Mouse (Mus musculus) forebrain, embryonic 14.5 days (tissue): ENCODE results near the gene Fry. TPM values are rescaled to one million over a fixed set of nuclear protein-coding genes. Genes with fewer than 3 reads are reported as not detected.
A peak's percentile ranks its signal among the peaks of the same experiment; 100 is the strongest.

Source experiments
- ATAC-seq: fragments of 200-750 bp; cut with Nextera tagmentation; 2 replicates; pipeline ENCODE4 v1.8.0; 2017; ENCODE audit warnings: mild to moderate bottlenecking, moderate library complexity
- DNase-seq: peaks from one replicate; pipeline ENCODE4 v3.0.0-alpha.2; 2015; ENCODE audit warnings: low spot score
- H3K27ac ChIP-seq: fragments of 300-500 bp; sonication (generic); 2 replicates; pipeline ENCODE4 v1.5.1; 2014; ENCODE audit warnings: low read depth, mild to moderate bottlenecking, control low read depth, low read length, moderate library complexity
- H3K27me3 ChIP-seq: fragments of 300-500 bp; sonication (generic); replicated peaks from 2 replicates; pipeline ENCODE4 v1.6.1; 2014; ENCODE audit warnings: low read length, control low read depth, mixed read lengths; ENCODE audit not compliant: control insufficient read depth, insufficient read depth
- H3K36me3 ChIP-seq: fragments of 300-500 bp; sonication (generic); 2 replicates; pipeline ENCODE4 v1.6.1; 2014; ENCODE audit warnings: low read length, control low read depth; ENCODE audit not compliant: control insufficient read depth, insufficient read depth
- H3K4me1 ChIP-seq: fragments of 300-500 bp; sonication (generic); 2 replicates; pipeline ENCODE4 v1.6.1; 2014; ENCODE audit warnings: antibody characterized with exemption, low read length, control low read depth; ENCODE audit not compliant: control insufficient read depth, insufficient read depth
- H3K4me2 ChIP-seq: fragments of 300-500 bp; sonication (generic); 2 replicates; pipeline ENCODE4 v1.6.1; 2014; ENCODE audit warnings: mild to moderate bottlenecking, control low read depth, low read length
- H3K4me3 ChIP-seq: fragments of 300-500 bp; sonication (generic); 2 replicates; pipeline ENCODE4 v1.5.1; 2014; ENCODE audit warnings: low read depth, low read length, control low read depth
- H3K9ac ChIP-seq: fragments of 300-500 bp; sonication (generic); 2 replicates; pipeline ENCODE4 v1.6.1; 2014; ENCODE audit warnings: mild to moderate bottlenecking, low read length, control low read depth, moderate library complexity
- H3K9me3 ChIP-seq: fragments of 300-500 bp; sonication (generic); replicated peaks from 2 replicates; pipeline ENCODE4 v1.6.1; 2016; ENCODE audit warnings: low read length, control low read depth, mixed read lengths; ENCODE audit not compliant: control insufficient read depth
- WGBS: fragments of 180-500 bp; shearing (Covaris S2); extraction: QIAGEN DNeasy Blood & Tissue Kit; methylation state at CpG from one replicate; pipeline ENCODE4 v1.1.7; 2014; 5-methylcytosine and 5-hydroxymethylcytosine counted together
- polyA plus RNA-seq: library from polyadenylated mRNA; unstranded; fragments of >200 nt; fragmentation: Nextera tagmentation; extraction: Ambion mirVana; gene quantifications from 2 replicates; pipeline ENCODE4 v1.2.1, GENCODE M21; 2014

Fry gene
- polyA plus RNA-seq, 1 experiment from 2014 or later, result 27.4 TPM

DNA sequence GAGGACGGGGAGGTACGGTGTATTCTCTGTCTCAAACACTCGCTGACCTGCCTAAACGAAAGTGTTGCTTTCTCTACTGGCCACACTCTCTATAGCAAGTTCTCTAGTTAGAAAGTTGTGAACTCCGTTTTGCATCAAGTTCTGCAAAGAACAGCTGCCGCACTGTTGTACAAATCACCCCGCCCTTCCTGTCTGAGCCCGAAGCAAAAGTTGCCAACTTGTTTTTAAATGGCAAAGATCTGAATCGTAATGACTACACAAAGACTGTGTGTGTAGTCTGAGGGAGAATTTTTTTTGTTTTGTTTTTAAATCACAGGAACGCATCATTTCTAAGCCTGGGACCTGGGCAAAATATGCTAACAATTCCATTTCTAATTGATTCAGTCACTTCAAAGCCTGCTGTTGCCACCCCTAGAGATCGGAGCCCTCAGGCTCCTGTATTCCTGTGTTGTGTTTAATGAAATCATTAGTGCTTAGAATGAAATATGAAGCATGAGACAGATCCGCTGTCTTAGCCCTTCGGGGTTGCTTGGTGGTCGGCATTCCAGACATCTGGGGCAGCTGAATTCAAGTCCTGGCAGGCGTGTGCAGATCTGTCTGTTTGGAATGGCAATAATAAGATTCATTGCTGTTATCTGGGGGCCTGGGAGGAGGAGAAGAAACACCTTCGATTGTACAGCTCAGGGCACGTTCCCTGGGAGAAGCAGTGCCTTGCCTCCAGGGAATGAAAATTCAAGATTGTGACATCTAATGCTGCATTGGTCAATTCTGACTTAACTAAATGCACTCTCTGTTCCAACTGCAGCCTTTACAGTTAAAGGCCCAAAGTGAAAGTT lies 339.7 kb downstream of the Fry start:
- Histone ChIP-seq H3K4me1 (no peaks in the 10 kb centered on the region), H3K27ac (no peak overlapping the region), H3K27me3 (no peaks in the 10 kb centered on the region), H3K4me2 (no peak overlapping the region), H3K36me3 (peaks cover 49% of the 10 kb centered on the region), H3K9me3 (peaks cover 3% of the 10 kb centered on the region; the same call in 1 of the 2 replicates), H3K4me3 (no peak overlapping the region), H3K9ac (no peak overlapping the region)
- DNase-seq (no peak), ATAC-seq (no peak)
- WGBS, result 67% methylated on average over 17 of the region's 17 CpGs

DNA sequence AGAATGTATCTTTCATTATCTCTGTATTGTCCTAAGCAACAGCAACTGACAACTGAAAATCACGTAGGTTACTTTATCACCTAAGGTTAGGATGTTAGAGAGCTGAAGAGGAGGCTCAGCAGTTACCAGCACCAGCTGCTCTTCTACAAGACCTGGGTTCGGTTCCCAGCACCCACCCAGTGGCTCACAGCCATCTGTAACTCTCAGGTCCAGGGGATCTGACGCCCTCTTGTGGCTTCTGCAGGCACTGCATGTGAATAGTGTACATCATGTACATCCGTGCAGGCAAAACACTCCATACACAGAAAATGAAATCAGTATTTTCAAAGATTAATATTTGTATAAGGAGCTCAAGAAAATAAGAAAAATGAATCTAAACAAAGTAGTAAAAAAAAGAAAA lies 341.4 kb downstream of the Fry start:
- ATAC-seq, result no peak
- H3K4me1 ChIP-seq, result no peaks in the 10 kb centered on the region
- H3K4me3 ChIP-seq, result no peak overlapping the region
- no peak overlapping the region for H3K4me2 ChIP-seq
- no peak overlapping the region for H3K9ac ChIP-seq
- H3K9me3 ChIP-seq, result 0 out of 2 replicates have a peak, but pooled peaks cover 3% of the 10 kb centered on the region
- DNase-seq, result no peak
- H3K27me3 ChIP-seq, result no peaks in the 10 kb centered on the region
- H3K27ac ChIP-seq, result no peak overlapping the region
- 77% methylated on average over 4 of the region's 4 CpGs for WGBS
- H3K36me3 ChIP-seq, result peaks cover 32% of the 10 kb centered on the region

DNA sequence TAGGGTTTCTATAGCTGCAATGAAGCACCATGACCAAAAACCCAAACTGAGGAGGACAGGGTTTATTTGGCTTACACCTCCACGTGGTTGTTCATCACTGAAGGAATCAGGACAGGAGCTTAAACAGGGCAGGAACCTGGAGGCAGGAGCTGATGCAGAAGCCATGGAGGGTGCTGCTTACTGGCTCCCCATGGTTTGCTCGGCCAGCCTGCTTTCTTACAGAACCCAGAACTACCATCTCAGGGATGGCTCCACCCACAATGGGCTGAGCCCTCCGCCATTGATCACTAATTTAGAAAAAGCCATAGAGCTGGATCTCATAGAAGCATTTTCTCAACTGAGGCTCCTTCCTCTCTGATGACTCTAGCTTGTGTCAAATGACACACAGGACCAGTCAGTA lies 346.3 kb downstream of the Fry start:
- 71% methylated on average over 3 of the region's 3 CpGs for WGBS
- Histone ChIP-seq H3K9me3 (0 out of 2 replicates have a peak, but pooled peaks cover 1% of the 10 kb centered on the region), H3K4me2 (no peak overlapping the region), H3K9ac (no peak overlapping the region), H3K36me3 (peaks cover 8% of the 10 kb centered on the region; the same call in 1 of the 2 replicates), H3K4me1 (no peaks in the 10 kb centered on the region), H3K27me3 (no peaks in the 10 kb centered on the region), H3K4me3 (no peak overlapping the region), H3K27ac (no peak overlapping the region)
- DNase-seq (no peak), ATAC-seq (no peak)

DNA sequence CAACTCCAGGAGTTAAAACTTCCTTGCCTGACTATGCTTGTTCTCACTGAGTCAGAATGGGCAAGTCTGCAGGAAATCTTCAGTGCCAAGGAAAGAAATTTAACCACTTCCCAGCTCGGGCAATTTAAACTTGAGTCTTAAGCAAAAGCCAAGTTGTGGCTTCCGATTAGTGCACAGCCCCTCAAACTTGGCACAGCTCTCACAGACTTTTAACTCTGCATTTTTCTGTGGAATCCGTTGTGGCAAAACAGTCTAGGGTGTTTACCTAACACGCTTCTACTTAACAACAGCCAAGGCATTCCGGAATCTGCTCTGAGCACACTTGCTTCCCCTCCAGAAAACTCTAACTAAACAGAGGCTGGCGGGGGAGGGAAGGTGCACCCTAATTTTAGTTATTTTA lies 346.8 kb downstream of the Fry start:
- H3K27me3 ChIP-seq, result no peaks in the 10 kb centered on the region
- H3K27ac ChIP-seq, result no peak overlapping the region
- H3K4me2 ChIP-seq, result no peak overlapping the region
- ATAC-seq (no peak), DNase-seq (no peak)
- no peaks in the 10 kb centered on the region for H3K9me3 ChIP-seq
- H3K4me1 ChIP-seq, result no peaks in the 10 kb centered on the region
- peaks cover 6% of the 10 kb centered on the region; the same call in 1 of the 2 replicates for H3K36me3 ChIP-seq
- WGBS, result 81% methylated on average over 6 of the region's 6 CpGs
- H3K4me3 ChIP-seq, result no peak overlapping the region
- no peak overlapping the region for H3K9ac ChIP-seq

DNA sequence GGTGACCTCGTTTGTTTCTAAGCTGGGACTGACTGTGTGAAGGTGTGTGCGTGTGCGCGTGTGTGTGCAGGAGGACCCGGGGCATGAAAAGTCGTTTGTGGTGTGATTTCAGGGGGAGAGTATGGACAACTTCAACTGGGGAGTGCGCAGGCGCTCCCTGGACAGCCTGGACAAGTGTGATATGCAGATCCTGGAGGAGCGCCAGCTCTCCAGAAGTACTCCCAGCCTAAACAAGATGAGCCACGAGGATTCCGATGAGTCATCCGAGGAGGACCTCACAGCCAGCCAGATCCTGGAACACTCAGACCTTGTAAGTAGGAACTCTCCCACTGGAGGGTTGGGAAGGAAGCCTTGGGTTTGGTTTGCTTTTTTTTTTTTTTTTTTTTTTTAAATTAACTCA lies 347.7 kb downstream of the Fry start:
- ATAC-seq, result no peak
- WGBS, result 76% methylated on average over 12 of the region's 12 CpGs

DNA sequence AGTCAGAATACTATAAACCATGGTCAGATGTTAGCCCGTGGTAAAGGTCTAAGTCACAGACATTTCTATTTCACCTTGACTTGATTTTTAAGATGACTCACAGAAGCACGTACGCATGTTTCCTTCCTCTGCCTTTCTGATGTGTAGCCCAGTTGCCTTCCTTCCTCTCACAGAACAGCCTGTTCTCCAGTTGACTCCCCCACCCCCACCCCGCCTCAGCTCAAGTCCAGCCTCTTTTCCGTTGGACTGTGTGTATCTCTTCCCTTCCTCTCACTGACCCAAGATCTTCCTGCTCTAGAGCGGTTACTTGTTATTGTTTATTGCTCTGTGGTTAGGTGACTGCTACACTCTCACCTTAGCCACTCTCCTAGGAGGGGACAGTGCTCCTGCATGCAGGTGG lies 350.0 kb downstream of the Fry start:
- H3K9me3 ChIP-seq, result no peaks in the 10 kb centered on the region
- H3K4me1 ChIP-seq, result no peaks in the 10 kb centered on the region
- no peak overlapping the region for H3K9ac ChIP-seq
- 77% methylated on average over 6 of the region's 6 CpGs for WGBS
- H3K4me3 ChIP-seq, result no peak overlapping the region
- no peak overlapping the region for H3K27ac ChIP-seq
- DNase-seq (no peak), ATAC-seq (no peak)
- no peaks in the 10 kb centered on the region for H3K27me3 ChIP-seq
- H3K4me2 ChIP-seq, result no peak overlapping the region
- H3K36me3 ChIP-seq, result peaks cover 16% of the 10 kb centered on the region; the same call in 1 of the 2 replicates

More for the DNA sequence above, 347.7 kb downstream of the Fry start:
- no peak overlapping the region for H3K27ac ChIP-seq
- H3K4me1 ChIP-seq, result no peaks in the 10 kb centered on the region
- H3K27me3 ChIP-seq, result no peaks in the 10 kb centered on the region
- no peaks in the 10 kb centered on the region for H3K9me3 ChIP-seq
- H3K4me2 ChIP-seq, result no peak overlapping the region
- no peak overlapping the region for H3K9ac ChIP-seq
- DNase-seq, result peak; percentile 33
- no peak overlapping the region for H3K4me3 ChIP-seq
- H3K36me3 ChIP-seq, result peaks cover 6% of the 10 kb centered on the region; the same call in 1 of the 2 replicates

DNA sequence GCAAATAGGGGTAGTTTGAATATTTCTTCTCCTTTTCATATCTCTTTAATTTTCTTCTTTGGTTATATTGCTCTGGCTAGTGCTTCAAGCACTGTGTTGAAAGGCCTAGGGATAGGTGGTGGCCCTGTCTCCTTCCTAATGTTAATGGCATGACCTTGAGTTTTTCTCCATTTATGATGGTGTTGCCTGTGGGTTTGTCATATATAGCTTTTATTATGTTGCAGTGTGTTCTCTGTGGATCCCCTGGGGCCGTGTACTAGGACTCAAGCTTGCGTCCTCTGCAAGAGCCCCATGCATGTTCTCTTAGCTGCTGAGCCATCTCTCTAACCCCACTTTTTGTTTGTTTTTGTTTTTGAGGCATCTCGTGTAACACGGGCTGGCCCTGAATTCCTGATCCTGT lies 358.9 kb downstream of the Fry start:
- H3K36me3 ChIP-seq, result peaks cover 6% of the 10 kb centered on the region; the same call in 1 of the 2 replicates
- no peak overlapping the region for H3K4me3 ChIP-seq
- DNase-seq (no peak), ATAC-seq (no peak)
- H3K4me1 ChIP-seq, result no peaks in the 10 kb centered on the region
- no peak overlapping the region for H3K9ac ChIP-seq
- WGBS, result 80% methylated on average over 4 of the region's 4 CpGs
- H3K4me2 ChIP-seq, result no peak overlapping the region
- no peaks in the 10 kb centered on the region for H3K27me3 ChIP-seq
- H3K9me3 ChIP-seq, result no peaks in the 10 kb centered on the region
- no peak overlapping the region for H3K27ac ChIP-seq

DNA sequence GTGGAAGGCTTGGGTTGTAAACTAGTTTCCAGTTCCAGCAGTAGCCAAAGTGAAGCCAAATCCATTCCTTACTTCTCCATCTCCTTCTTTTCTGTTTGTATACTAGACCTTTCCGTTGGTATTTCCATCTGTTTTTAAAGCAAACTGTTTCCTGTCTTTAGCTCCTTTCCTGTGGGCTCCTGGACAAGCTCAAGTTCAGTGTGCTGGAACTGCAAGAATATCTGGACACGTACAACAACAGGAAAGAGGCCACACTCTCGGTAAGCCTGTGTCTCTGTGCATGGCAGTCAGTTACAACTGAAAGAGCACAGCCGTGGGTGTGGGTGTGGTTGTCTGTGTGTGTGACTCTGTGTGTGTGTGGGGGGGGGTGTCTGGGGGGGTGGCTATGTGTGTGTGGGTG lies 360.2 kb downstream of the Fry start:
- H3K9ac ChIP-seq, result no peak overlapping the region
- H3K4me1 ChIP-seq, result no peaks in the 10 kb centered on the region
- ATAC-seq (no peak), DNase-seq (no peak)
- no peak overlapping the region for H3K4me3 ChIP-seq
- no peak overlapping the region for H3K4me2 ChIP-seq
- no peaks in the 10 kb centered on the region for H3K27me3 ChIP-seq
- H3K36me3 ChIP-seq, result no peaks in the 10 kb centered on the region; the same call in 1 of the 2 replicates
- H3K27ac ChIP-seq, result no peak overlapping the region
- WGBS, result 80% methylated on average over 4 of the region's 4 CpGs
- no peaks in the 10 kb centered on the region for H3K9me3 ChIP-seq

DNA sequence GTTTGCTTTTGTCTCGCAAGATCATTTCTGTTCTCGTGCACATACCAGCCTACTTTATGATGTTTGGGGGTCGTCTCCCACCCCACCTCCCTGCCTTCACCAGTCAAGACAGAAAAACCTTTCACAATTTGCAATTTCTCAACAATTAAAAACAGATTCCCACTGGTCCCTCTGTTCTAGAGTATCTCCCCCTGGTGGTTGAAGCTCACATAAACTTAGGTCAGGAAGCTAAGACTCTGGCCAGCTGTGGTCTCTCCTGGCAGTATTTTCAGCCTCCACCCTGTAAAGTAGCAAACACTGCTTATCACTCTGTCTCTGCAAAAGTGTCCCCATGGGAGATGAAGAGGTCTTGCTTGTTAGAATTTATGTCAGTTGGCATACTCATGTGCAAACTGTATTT lies 366.8 kb downstream of the Fry start:
- H3K4me2 ChIP-seq, result no peak overlapping the region

More for the DNA sequence above, 366.8 kb downstream of the Fry start:
- Histone ChIP-seq H3K27ac (no peak overlapping the region), H3K36me3 (no peaks in the 10 kb centered on the region; the same call in none of the 2 replicates), H3K9me3 (no peaks in the 10 kb centered on the region), H3K9ac (no peak overlapping the region), H3K27me3 (no peaks in the 10 kb centered on the region), H3K4me1 (no peaks in the 10 kb centered on the region), H3K4me3 (no peak overlapping the region)
- DNase-seq (peak; percentile 40), ATAC-seq (no peak)
- WGBS, result 72% methylated on average over 3 of the region's 3 CpGs
